Mouse (Mus musculus): ENCODE results near the gene Plekhg1. TPM values are rescaled to one million over a fixed set of nuclear protein-coding genes. Genes with fewer than 3 reads are reported as not detected.

The Plekhg1 gene
- total RNA-seq, 2 experiments from 2014 or later, result 1.3 to 1.6 TPM

- ATAC-seq (replicated peaks; ENCODE audit: poor library complexity), result peak; percentile 87
These were observed 203.6 kb downstream of the Plekhg1 start for GRCm38 (mm10) chr10:3943492-3944395.

GRCm38 (mm10) chr10:3946871-3947270, 206.7 kb downstream of the Plekhg1 start:
- no peak for ATAC-seq (replicated peaks; ENCODE audit: poor library complexity)

- ATAC-seq (replicated peaks; ENCODE audit: poor library complexity), result no peak
These were observed 207.2 kb downstream of the Plekhg1 start for GRCm38 (mm10) chr10:3947346-3947745.

GRCm38 (mm10) chr10:3949306-3949705, 209.1 kb downstream of the Plekhg1 start:
- no peak for ATAC-seq (replicated peaks; ENCODE audit: poor library complexity)

- no peak for ATAC-seq (replicated peaks; ENCODE audit: poor library complexity)
These were observed 216.3 kb downstream of the Plekhg1 start for GRCm38 (mm10) chr10:3956471-3956870.

- no peak for ATAC-seq (replicated peaks; ENCODE audit: poor library complexity)
These were observed 218.4 kb downstream of the Plekhg1 start for GRCm38 (mm10) chr10:3958591-3958990.

- ATAC-seq (replicated peaks; ENCODE audit: poor library complexity), result no peak
These were observed 228.9 kb downstream of the Plekhg1 start for GRCm38 (mm10) chr10:3969026-3969425.

GRCm38 (mm10) chr10:3972237-3972636, 232.1 kb downstream of the Plekhg1 start:
- ATAC-seq (replicated peaks; ENCODE audit: poor library complexity), result peak; percentile 5; the same call in 1 of the 2 replicates

- ATAC-seq (replicated peaks; ENCODE audit: poor library complexity), result peak; percentile 77
These were observed 232.9 kb downstream of the Plekhg1 start, which contains the start of gene Mthfd1l for GRCm38 (mm10) chr10:3972981-3973588. Mthfd1l (plus strand) TSS chr10:3973118.

- peak; percentile 78 for ATAC-seq (replicated peaks; ENCODE audit: poor library complexity)
These were observed 233.5 kb downstream of the Plekhg1 start for GRCm38 (mm10) chr10:3973589-3974070.

GRCm38 (mm10) chr10:3974380-3974779, 234.2 kb downstream of the Plekhg1 start:
- no peak for ATAC-seq (replicated peaks; ENCODE audit: poor library complexity)

- ATAC-seq (replicated peaks; ENCODE audit: poor library complexity), result no peak
These were observed 235.9 kb downstream of the Plekhg1 start for GRCm38 (mm10) chr10:3975898-3976622.

GRCm38 (mm10) chr10:3976623-3977010, 236.5 kb downstream of the Plekhg1 start:
- no peak for ATAC-seq (replicated peaks; ENCODE audit: poor library complexity)

- ATAC-seq (replicated peaks; ENCODE audit: poor library complexity), result no peak
These were observed 238.2 kb downstream of the Plekhg1 start for GRCm38 (mm10) chr10:3978326-3978725.

GRCm38 (mm10) chr10:3978792-3979488, 238.8 kb downstream of the Plekhg1 start:
- ATAC-seq (replicated peaks; ENCODE audit: poor library complexity), result no peak

- ATAC-seq (replicated peaks; ENCODE audit: poor library complexity), result no peak
These were observed 240.1 kb downstream of the Plekhg1 start for GRCm38 (mm10) chr10:3980231-3980630.

- no peak for ATAC-seq (replicated peaks; ENCODE audit: poor library complexity)
These were observed 250.2 kb downstream of the Plekhg1 start for GRCm38 (mm10) chr10:3990295-3990883.

GRCm38 (mm10) chr10:3993365-3994102, 253.4 kb downstream of the Plekhg1 start:
- peak; percentile 84 for ATAC-seq (replicated peaks; ENCODE audit: poor library complexity)

- no peak for ATAC-seq (replicated peaks; ENCODE audit: poor library complexity)
These were observed 255.1 kb downstream of the Plekhg1 start for GRCm38 (mm10) chr10:3995277-3995676.
